Mouse (Mus musculus) ES-E14 (cell line): ENCODE results near the gene Olfr1385.

ENCODE experiments used
- CHD2 ChIP-seq: IDR thresholded peaks from 2 replicates; pipeline ENCODE4 v1.6.1; 2014; ENCODE audit warnings: mild to moderate bottlenecking, low read depth, low read length, inconsistent platforms
- HCFC1 ChIP-seq: IDR thresholded peaks from 2 replicates; pipeline ENCODE4 v1.6.1; 2012; ENCODE audit warnings: low read length, inconsistent platforms, borderline replicate concordance; ENCODE audit not compliant: insufficient read depth
- MAFK ChIP-seq: IDR thresholded peaks from 2 replicates; pipeline ENCODE4 v1.6.1; 2014; ENCODE audit warnings: mild to moderate bottlenecking, low read depth, low read length, inconsistent platforms; ENCODE audit not compliant: insufficient read depth
- ZC3H11A ChIP-seq: IDR thresholded peaks from 2 replicates; pipeline ENCODE4 v1.6.1; 2012; ENCODE audit warnings: low read depth, mild to moderate bottlenecking, inconsistent platforms, low read length, borderline replicate concordance

DNA sequence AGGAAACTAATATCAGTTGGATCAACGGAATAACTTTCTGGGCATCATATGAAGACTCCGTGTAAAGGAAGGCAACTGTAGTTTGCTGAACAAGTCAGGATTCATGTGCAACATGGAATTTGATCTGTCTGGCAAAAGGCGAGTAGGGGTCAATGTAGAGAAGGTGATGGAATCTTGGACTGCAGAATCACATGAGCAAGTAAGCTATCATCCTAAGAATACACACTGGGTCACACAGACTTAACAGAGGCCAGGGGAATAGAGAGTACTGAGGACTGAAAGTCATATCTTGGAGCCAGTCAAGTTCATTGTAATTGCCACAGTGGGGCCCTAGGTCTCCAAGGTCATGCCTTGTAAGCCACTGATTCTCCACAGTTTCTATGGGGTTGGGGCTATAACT is 39.1 kb downstream of the Olfr1385 start, which contains the start of gene Olfr1382:
- no peak for TF ChIP-seq HCFC1
- no peak for TF ChIP-seq MAFK
- TF ChIP-seq ZC3H11A: no peak
- TF ChIP-seq CHD2: no peak
